Mouse (Mus musculus) WW6 (cell line): ENCODE measurements around the gene Adm2.
A peak's percentile ranks its signal among the peaks of the same experiment; 100 is the strongest.

Experiments
- DNase-seq: peaks from one replicate; pipeline ENCODE4 v3.0.0-alpha.2; 2013; ENCODE audit warnings: low read depth, low spot score

Adm2 gene

DNA sequence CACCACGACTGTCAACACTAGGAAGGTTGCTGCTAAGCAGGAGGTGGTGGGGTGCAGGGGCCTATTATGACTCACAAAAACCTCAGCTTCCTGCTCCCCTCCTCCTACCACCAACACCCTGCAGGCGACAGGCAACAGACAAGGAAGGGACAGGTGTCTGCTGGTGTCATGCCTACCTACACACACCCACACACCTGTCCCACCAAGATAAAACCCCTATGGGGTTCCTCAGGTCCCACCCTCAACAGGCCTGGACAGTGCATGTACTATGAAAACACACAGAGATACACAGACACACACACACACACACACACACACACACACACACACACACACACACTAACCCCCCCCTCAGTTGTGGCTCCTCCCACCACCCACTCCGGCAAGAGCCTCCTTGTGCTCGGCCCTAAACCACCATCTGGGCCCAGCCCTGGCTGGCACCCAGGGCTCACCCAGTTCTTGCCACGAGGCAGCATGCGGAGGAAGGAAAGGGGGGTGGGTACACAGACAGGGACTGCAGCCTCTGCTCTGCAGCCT, 12.5 kb upstream of the Adm2 start:
- DNase-seq, result no peak

DNA sequence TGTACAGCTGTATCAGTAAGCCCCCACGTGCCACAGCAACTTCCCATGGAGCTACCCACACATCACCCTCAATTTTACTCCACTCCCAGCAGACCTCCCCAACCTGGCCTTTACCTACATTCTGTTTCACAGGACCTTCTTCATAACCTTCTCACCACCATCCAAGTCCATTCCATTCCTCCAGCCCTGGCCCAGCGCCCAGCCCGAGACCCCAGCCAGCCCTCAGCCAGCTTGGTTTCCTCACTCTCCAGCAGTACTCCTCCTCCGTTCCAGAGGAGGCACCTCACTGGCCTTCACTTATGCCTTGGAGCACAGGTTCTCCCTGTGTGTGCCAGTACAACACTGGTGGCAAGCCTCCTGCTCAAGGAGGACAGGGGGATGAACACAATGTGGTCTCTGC, 9.2 kb upstream of the Adm2 start:
- DNase-seq, result no peak

DNA sequence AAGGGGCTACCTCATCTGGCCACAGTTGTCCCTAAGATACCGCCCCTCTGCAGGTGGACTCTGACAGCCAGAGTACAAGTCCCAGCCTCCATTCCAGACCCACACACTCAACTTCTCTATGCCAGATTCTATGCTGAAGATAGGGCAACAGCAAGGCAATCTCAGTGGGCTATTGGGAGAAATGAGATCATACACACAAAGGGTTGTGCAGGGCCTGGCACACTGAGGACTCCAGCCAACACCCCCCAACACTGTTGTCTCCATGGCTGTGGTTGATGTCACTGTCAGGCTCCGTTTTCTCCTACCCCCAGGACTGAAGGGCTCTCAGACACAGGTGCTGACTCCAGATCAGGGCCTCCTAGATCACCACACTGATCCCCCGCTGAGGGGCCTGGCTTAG, 8.4 kb upstream of the Adm2 start:
- DNase-seq, result no peak

DNA sequence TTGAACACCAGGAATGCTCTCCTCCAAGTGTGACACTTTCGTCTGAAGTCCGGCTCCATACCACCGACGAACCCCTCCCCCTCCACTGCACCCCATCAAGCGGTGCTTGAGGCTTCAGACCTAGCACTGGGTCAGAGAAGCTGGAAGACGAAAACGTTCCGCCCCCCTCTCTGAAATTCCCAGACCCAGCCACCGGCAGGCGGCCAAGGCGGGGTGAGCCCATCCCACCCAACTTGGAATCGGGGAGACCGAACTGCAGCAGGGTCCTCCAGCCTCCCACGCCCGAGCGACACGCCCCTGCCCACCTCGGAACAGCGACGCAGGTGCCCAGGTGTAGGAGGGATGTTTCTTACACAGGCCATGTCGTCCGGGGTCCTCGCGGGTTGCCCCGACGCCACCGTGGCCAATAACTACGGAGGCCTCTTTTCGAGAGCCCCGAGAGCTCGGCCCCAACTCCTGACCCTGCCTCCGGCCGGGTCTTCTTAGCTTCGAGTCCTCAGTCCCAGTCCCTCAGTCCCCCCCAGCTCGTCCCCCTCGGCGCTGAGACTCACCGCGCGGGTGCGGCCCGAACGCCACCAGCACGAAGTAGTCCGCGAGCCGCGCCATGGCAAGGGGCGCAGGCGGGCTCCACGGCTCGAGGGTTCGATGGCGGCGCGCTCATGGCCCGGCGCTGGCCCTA, 7.9 kb upstream of the Adm2 start:
- no peak for DNase-seq

DNA sequence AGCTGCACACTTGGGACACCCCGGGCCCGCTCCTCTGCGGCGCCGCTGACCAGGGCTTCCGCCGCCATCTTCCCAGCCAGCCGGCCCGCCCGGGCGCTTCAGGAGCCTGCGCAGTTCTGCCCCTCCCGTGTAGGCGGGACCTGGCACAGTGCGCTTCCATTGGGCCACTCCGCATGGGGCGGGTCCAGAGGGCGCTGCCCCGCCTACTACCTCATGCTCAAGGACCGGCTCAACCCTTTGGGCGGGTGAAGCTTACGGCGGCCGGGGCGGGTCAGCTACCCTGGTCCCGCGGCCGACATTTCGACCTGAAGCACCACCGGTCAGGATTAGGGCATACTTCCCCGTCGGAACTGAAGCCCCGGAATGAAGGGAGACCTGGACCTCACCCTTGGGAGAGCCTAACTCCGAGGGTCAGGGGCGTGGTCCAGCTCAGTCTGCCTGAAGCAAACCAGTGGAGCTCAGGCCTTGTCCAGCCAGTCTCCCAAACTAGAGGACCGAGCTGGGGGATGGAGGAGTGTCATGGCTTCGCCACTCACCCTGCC, 7.3 kb upstream of the Adm2 start, which contains the start of gene Sbf1:
Gene Sbf1, minus strand, starts transcription at position 122 of the 542 bp plus-strand sequence.
- DNase-seq, result peak; percentile 86

DNA sequence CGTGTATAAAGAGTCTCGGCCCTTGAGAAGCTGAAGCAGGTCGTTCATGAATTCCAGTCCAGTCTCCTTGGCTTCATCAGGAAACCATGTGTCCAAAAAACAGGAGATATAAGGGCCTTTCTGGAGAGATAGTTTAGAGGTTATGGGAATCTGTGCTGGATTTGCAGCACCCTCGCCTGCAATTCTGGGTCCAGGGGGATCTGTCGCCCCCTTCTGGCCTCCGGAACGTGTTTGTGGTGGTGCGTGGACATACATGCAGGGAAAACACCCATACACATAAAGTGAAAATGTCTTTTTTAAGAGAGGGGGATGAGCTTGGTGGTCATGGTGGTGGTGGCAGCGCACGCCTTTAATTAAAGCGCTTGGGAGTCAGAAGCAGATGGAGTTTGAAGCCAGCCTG, 6.4 kb upstream of the Adm2 start:
- no peak for DNase-seq

DNA sequence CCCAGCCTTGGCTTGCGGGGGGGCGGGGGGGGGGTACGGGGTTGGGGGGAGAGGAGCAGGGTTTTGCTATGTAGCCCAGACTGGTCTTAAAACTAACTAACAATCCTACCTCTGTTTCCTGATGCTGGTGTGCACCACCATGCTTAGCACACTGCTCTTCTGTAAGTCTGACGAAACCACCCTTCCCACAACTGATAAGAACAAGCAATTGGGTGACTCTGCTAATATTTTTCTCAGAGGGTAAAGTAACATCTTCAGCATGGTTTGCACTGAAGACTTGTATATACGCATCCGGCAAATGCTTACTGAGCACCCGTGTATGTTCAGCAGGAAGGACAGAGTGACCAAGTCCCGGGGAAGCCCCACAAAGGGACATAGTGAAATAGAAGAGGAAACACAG, 1.3 kb upstream of the Adm2 start:
- no peak for DNase-seq

DNA sequence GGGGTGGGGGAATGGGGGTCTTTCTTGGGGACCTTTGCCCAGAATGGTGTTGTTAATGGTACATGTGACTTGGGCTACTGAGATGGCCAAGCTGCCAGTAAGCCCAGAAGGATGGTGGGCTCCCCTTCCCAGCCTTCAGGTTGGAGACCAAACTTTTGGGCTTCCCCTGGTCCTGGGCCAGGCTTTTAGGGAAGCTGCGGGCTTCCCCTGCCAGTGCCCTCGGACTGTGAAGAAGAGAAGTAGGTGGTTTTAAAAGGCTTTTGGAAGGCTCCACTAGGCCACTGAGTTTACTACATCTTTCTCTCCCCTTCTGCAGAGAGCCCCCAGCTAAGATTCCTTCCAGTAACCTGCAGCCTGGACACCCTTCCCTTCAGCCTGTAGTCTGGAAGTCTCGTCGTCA, 1.1 kb downstream of the Adm2 start:
- no peak for DNase-seq

DNA sequence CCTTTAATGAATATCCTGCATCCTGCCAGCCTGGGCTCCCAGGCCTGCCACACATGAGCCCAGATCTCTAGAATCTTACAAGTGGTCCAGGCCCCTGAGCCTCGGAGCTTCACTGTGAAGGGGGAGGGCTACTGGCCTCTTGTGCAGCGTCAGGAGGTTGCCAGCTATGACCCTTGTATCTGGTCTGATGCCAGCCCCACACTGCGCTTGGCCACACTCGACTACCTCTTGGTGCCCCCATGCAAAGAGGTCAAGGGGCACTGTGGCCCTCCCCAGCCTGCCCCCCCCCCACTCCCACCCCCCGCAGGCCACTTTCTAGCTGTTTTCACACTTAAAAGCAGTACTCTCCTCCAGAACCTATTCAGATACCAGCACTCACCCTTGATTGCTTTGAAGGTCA, 3.9 kb downstream of the Adm2 start:
- no peak for DNase-seq

DNA sequence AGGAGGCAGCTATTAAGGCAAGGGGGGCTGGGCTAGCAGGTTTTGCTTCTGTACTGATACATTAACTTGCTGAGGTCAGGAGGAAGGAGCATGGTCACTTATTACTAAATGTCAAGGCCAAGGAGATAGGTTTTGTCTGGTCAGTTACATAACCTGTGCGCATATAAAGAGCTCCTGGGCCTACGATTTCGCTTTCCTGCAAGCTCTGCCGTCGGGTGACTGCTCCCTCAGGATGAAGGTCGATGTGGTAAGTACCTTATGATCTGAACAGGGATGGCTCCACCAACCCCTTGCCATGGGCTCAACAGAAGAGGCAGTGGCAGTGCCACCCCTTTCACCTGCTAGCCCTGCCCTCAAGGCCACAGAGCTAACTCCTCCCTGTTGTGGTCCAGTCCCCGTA, 11.8 kb downstream of the Adm2 start, which contains the start of gene Miox:
Gene Miox, plus strand, starts transcription at position 128 of the 400 bp plus-strand sequence.
- DNase-seq, result no peak

DNA sequence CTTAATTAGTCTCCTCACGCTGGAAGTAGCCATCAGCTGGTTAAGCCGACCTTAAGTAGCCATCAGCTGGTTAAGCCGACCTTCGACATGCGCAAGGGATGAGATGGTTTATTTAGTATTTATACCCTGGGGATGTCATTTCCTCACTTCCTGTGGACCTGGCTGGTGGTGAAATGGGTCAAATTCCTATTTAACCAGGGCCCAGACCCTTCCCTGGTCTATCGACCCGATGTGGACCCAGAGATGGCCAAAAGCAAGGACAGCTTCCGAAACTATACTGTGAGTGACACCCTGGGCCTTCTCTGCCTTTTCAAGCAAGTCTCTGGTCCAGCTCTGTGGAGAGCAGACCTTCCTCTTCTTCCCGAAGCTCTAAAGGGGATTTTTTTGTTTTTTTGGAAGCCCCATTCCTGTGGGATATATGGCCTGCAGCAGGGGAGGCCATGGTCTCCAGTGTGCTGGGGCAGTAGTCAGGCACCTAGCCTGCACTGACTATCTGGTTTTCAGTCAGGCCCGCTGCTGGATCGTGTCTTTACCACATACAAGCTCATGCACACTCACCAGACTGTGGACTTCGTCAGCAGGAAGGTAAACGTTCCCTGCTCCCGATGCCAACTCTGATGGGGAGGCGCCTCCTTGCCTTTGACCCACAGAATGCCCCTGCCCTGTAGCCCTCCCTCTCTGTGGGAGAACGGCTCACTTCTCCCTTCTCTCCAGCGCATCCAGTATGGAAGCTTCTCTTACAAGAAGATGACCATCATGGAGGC, 12.4 kb downstream of the Adm2 start:
- DNase-seq, result no peak

DNA sequence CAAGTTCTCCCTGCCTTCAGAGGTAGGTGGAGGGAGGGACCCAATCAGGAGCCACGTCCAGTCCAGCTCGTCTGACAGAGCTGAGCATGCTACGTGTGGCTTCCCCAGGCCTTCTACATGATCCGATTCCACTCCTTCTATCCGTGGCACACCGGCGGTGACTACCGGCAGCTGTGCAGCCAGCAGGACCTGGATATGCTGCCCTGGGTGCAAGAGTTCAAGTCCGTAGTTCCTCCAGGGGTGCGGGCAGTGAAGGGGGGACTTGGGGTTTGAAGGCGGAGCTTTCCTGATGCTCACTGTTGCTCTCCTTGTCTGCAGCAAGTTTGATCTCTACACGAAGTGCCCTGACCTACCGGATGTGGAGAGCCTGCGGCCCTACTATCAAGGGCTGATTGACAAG, 13.9 kb downstream of the Adm2 start:
- no peak for DNase-seq

DNA sequence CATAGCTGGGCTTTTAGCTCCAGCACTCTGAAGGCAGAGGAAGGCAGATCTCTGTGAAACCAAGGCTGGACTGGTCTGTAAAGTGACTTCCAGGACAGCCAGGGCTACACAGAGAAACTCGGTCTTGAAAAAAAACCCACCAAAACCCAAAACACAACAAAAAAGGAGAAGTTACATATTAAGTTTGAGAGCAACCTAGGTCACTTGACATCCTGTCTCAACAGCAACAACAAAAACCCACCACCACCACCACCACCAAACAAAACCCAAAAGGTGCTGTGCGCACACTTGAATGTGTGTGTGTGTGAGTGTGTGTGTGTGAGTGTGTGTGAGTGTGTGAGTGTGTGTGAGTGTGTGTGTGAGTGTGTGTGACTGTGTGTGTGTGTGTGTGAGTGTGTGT, 17.2 kb downstream of the Adm2 start:
- DNase-seq, result no peak

DNA sequence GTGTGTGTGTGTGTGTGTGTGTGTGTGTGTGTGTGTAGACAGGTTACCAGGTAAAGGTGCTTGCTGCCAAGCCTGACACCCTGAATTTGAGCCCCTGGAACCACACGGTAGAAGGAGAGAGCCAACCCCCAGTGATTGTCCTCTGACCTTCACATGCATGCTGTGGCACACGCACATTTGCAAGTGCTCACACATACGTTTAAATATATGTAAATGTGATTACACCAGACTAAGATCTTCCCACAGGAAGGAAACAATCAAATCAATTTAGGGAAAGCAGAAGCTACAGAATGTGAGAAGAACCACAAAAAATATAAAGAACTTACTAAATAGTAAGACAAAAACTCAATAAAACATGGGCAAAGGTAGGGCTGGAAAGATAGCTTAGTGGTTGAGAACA, 17.6 kb downstream of the Adm2 start:
- no peak for DNase-seq

DNA sequence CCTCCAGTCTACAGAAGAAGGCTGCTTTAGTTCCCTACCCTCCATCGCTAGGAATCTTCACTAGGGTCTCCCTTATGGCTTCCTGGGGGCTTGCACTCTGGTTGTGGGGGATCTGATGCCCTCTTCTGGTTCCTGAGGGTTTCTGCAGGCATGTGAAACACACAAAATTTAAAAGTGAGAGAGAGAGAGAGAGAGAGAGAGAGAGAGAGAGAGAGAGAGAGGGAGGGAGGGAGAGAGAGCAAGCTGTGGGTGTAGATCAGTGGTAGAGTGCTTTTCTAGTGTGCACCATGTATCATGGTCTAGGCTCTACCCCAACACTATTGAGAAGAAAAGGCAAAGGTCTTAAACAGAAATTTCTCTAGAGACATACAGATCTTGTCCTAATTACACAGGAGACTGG, 19.2 kb downstream of the Adm2 start:
- no peak for DNase-seq

DNA sequence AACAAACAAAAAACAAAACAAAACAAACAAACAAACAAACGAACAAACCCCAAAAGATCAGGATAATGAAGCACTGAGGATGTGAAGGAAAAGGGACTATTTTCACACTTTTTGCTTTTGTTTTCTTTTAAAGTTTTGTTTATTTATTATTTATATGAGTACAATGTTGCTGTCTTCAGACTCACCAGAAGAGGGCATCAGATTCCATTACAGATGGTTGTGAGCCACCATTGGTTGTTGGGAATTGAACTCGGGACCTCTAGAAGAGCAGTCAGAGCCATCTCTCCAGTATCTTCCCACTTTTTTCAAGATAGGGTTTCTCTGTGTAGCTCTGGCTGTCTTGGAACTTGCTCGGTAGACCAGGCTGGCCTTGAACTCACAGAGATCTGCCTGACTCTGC, 20.8 kb downstream of the Adm2 start:
- no peak for DNase-seq

DNA sequence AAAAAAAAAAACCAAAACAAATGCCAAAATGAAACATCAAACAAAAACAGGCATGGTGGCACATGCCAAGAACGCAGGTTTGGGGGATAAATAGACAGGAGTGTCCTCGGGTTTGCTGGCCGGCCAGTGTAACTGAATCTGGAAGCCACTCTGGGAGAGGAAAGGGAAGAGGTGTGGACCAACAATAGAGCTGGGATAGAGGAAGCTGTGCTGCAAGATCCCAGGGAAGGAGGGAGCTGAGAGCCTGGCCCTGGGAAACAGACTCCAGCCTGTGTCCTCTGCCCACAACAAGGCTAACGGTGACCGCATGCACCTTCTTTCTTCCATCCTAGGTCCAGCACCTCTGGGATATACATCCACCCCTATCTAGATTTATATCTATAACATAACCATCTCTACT, 27.9 kb downstream of the Adm2 start:
- DNase-seq, result no peak

DNA sequence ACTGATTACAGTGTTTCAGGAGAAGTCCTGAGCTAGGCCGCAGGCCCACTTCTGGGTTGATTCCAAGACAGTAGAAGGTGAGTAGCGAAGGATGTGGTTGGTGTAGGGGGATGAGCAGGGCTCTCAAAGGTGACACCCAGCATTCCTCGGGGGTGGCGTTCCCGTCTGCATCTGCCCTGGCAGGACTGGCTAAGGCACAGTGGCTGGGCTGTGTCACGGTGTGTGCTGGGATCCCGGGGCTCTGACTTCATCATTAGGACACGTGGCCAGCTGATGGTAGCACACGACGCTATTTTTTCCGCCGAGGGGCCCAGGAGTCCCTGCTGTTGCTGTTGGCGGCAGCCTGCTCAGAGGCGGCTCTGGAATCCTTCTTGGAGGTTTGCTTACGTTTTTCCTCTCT, 28.8 kb downstream of the Adm2 start:
- DNase-seq, result no peak

DNA sequence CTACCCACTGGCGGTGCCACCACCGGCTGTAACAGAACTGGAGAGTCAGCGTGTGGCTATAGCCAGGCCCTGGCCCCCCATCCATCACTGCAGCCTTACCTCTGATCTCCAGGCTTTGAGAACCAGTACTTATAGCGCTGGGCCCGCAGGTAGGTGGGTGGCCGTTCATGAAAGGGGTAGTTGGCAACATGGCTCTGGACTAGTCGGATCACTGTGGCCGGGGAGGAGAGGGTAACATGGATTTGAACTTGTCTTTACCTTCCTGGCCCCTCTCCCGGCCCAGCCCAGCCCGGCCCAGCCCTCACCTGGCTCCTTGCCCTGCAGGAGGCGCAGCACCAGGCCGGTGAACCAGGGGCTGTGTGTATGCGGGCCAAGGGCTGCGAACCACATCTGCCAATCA, 29.5 kb downstream of the Adm2 start:
- no peak for DNase-seq

DNA sequence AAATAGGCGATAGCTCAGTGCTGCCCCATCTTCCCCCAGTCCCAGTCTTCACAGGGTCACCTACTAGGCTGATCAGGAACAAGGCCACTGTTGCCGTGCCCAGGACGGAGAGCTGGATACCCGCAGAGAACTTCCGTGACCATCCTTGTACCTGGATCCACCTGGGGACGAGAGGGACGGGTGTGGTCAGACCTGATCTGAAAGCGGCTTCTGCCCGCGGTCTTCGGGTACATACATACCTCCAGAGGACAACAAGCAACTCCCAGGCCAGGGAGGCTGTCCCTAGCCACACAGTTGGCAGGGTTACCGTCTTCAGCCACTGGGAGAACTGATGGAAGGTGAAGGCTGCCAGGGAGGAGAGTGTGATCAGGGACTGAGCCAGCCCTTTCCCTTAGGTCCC, 30.3 kb downstream of the Adm2 start:
- no peak for DNase-seq

DNA sequence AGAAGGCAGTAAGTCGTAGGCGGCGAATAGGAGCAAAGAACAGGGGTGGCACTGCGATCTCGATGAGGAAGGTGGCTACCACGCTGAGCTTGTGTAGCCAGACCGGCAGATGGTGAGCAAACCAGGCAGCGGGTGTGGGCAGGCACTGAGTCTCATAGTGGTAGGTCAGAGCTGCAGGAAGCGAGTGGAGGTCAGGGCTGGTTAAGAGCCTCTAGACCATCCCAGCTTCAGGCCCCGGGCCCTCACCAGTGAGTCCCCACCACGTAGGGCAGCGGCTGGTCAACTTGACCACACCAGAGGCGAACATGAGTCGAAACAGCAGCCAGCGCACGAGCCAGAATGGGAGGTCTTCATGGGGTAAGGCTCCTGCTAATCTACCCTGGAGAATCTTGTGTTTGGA, 31.3 kb downstream of the Adm2 start:
- no peak for DNase-seq

DNA sequence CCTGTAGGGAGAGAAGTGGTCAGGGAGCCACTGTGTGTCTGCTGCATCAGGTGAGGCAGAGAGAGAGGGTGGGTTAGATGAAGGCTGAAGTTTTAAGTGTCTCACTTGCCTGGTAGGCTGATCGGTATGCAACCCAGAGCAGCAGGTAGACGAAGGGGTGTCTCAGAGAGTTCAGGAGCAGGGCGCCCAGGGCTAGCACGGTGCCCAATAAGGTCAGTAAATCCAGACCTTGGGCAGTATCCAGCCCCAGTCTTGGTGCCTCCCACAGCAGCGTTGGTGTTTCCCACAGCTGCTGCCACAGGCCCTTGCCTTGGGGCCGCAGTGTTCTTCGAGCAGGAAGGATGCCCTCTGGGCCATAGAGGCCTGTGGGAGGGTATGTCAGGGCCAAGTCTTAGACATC, 31.9 kb downstream of the Adm2 start:
- DNase-seq, result no peak
